Mouse (Mus musculus) myocyte (in vitro differentiated cells): ENCODE measurements around the gene Cd300lb. TPM values are rescaled to one million over a fixed set of nuclear protein-coding genes. Genes with fewer than 3 reads are reported as not detected.
A peak's percentile ranks its signal among the peaks of the same experiment; 100 is the strongest.

Experiments used
- H3K27me3 ChIP-seq: one replicate; pipeline ENCODE4 v1.6.1; 2011; ENCODE audit not compliant: control insufficient read depth, insufficient read depth, insufficient read length
- H3K36me3 ChIP-seq: one replicate; pipeline ENCODE4 v1.6.1; 2011; ENCODE audit not compliant: control insufficient read depth, insufficient read depth
- H3K4me2 ChIP-seq: one replicate; pipeline ENCODE4 v1.6.1; 2011; ENCODE audit warnings: low read depth, control low read depth
- H3K4me3 ChIP-seq: one replicate; pipeline ENCODE4 v1.5.1; 2011; ENCODE audit warnings: mild to moderate bottlenecking, control low read depth, moderate library complexity
- H3K79me2 ChIP-seq: one replicate; pipeline ENCODE4 v1.6.1; 2011; ENCODE audit not compliant: control insufficient read depth, insufficient read depth
- H3ac ChIP-seq: one replicate; pipeline ENCODE4 v1.6.1; 2011; ENCODE audit not compliant: control insufficient read depth, insufficient read length
- CEBPB ChIP-seq: IDR thresholded peaks from 2 replicates; pipeline ENCODE4 v1.6.1; 2011; ENCODE audit warnings: mild to moderate bottlenecking, moderate library complexity; ENCODE audit not compliant: poor library complexity, insufficient read depth, severe bottlenecking
- E2F4 ChIP-seq: IDR thresholded peaks from one replicate; pipeline ENCODE4 v1.6.1; 2011; ENCODE audit warnings: mild to moderate bottlenecking, control low read depth, moderate library complexity; ENCODE audit not compliant: insufficient read depth
- MAX ChIP-seq: IDR thresholded peaks from one replicate; pipeline ENCODE4 v1.6.1; 2011; ENCODE audit warnings: low read depth, mild to moderate bottlenecking, control low read depth
- MYOD1 ChIP-seq, 3 experiments: IDR thresholded peaks; one replicate each; pipeline ENCODE4 v1.6.1; 2011; ENCODE audit warnings: control low read depth in 2 of 3, low read depth in 2 of 3, mild to moderate bottlenecking in 2 of 3, moderate library complexity in 1 of 3; ENCODE audit not compliant: insufficient read length in 2 of 3, control insufficient read depth in 1 of 3
- MYOG ChIP-seq, 3 experiments: IDR thresholded peaks; one replicate each; pipeline ENCODE4 v1.6.1; 2011; ENCODE audit warnings: control low read depth in 2 of 3, low read depth in 2 of 3, mild to moderate bottlenecking in 2 of 3; ENCODE audit not compliant: insufficient read length in 2 of 3, control insufficient read depth in 1 of 3, insufficient read depth in 1 of 3
- POLR2A ChIP-seq: IDR thresholded peaks from one replicate; pipeline ENCODE4 v1.6.1; 2011; ENCODE audit warnings: low read depth, mild to moderate bottlenecking, control low read depth, moderate library complexity; ENCODE audit not compliant: insufficient read length
- POLR2AphosphoS2 ChIP-seq: IDR thresholded peaks from one replicate; pipeline ENCODE4 v1.6.1; 2011; ENCODE audit warnings: low read depth, control low read depth; ENCODE audit not compliant: insufficient read length
- REST ChIP-seq: IDR thresholded peaks from one replicate; pipeline ENCODE4 v1.6.1; 2011; ENCODE audit warnings: mild to moderate bottlenecking, control low read depth, moderate library complexity; ENCODE audit not compliant: insufficient read depth, insufficient read length
- SRF ChIP-seq: IDR thresholded peaks from one replicate; pipeline ENCODE4 v1.6.1; 2011; ENCODE audit warnings: low read depth; ENCODE audit not compliant: control insufficient read depth, insufficient read length
- TCF12 ChIP-seq: IDR thresholded peaks from one replicate; pipeline ENCODE4 v1.6.1; 2011; ENCODE audit warnings: mild to moderate bottlenecking, control low read depth; ENCODE audit not compliant: poor library complexity, insufficient read depth, severe bottlenecking
- TCF3 ChIP-seq: IDR thresholded peaks from one replicate; pipeline ENCODE4 v1.6.1; 2011; ENCODE audit warnings: low read depth, control low read depth; ENCODE audit not compliant: insufficient read length
- USF1 ChIP-seq: IDR thresholded peaks from one replicate; pipeline ENCODE4 v1.6.1; 2011; ENCODE audit warnings: low read depth, mild to moderate bottlenecking, control low read depth, moderate library complexity
- polyA plus RNA-seq: library from polyadenylated mRNA; unstranded; fragments of >200 nt; fragmentation: generic; extraction: Trizol; gene quantifications from one replicate; pipeline ENCODE4 v1.2.1, GENCODE M21; 2012; ENCODE audit warnings: missing spikeins

Gene Cd300lb
- polyA plus RNA-seq, 1 experiment: 0.11 TPM

DNA sequence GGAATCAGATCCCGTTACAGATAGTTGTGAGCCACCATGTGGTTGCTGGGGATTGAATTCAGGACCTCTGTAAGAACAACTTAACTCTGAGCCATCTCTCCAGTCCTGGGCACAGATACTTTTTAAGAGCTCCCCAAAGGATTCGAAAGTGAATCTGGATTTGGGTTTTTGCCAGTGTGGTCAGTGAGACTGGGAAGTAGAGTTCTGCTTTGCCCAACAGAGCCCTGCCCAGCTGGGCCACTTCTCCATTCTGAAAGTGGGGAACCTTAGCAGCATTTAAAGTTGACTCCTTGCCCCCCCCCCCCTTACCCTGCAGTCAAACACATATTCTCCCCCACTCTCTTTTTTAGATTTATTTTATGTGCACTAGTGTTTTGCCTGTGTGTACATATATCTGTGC is 54.5 kb downstream of the Cd300lb start:
- Histone ChIP-seq H3K4me2 (no peak overlapping the region), H3K79me2 (no peaks in the 10 kb centered on the region), H3K36me3 (no peaks in the 10 kb centered on the region), H3K4me3 (no peak overlapping the region), H3ac (no peak overlapping the region), H3K27me3 (no peaks in the 10 kb centered on the region)
- no peak for TF ChIP-seq MAX
- TF ChIP-seq TCF12: no peak
- TF ChIP-seq POLR2AphosphoS2: no peak
- no peak for TF ChIP-seq TCF3
- TF ChIP-seq E2F4: no peak
- no peak for TF ChIP-seq POLR2A
- no peak for TF ChIP-seq USF1
- TF ChIP-seq MYOD1 (IDR thresholded peaks at IDR 0.05; ENCODE audit: control insufficient read depth in 1 of 3, insufficient read length in 2 of 3, low read depth in 2 of 3): no peak
- no peak for TF ChIP-seq SRF
- no peak for TF ChIP-seq MYOG (IDR thresholded peaks at IDR 0.05; ENCODE audit: control insufficient read depth in 1 of 3, insufficient read depth in 1 of 3, insufficient read length in 2 of 3, low read depth in 2 of 3)
- no peak for TF ChIP-seq CEBPB
- no peak for TF ChIP-seq REST

DNA sequence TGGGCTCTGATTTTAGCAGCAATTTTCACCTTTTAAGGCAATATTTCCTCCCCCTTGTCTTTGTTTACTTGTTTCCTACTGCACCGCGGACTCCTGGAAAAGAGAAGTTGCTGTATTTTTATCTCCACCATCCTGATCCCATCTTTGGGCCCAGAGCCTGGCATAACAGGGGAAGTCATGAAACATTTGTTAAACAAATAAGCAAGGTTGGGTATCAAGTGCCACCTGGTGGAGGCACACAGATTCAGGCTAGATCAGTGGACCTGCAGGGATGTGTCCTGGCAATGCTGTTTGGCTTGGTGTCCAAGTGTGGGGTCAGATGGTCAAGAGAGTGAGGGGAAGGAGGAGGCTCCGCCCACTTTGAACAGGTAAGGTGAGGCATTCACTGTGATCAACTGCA is 57.0 kb downstream of the Cd300lb start:
- TF ChIP-seq SRF (no peak), TCF12 (no peak), POLR2AphosphoS2 (no peak), MYOD1 (IDR thresholded peaks at IDR 0.05; ENCODE audit: control insufficient read depth in 1 of 3, insufficient read length in 2 of 3, low read depth in 2 of 3) (no peak), E2F4 (no peak), CEBPB (no peak), POLR2A (no peak), USF1 (no peak), REST (no peak)
- no peak overlapping the region for H3ac ChIP-seq
- no peak overlapping the region for H3K4me3 ChIP-seq
- H3K4me2 ChIP-seq: no peak overlapping the region
- H3K36me3 ChIP-seq: no peaks in the 10 kb centered on the region
- H3K79me2 ChIP-seq: no peaks in the 10 kb centered on the region
- H3K27me3 ChIP-seq: no peaks in the 10 kb centered on the region

DNA sequence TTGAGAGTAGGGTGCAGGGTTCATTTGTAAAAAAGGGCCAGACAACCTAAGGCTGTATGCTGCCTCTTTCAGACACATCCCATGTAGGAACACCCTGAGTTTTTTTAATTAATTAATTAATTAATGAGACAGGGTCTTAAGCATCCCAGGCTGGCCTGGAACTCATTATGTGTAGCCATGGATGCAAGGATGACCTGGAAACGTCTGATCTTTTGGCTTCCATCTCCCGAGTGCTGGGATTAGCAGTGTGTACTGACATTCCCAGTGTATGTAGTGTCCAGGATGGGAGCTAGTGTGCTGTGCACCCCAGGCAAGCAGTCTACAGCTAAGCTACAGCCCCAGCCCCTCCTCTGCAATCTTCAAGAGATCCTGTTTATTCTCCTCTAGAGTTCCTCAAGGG is 57.6 kb downstream of the Cd300lb start:
- TF ChIP-seq REST (no peak), POLR2AphosphoS2 (peak; percentile 31), MAX (no peak)
- Histone ChIP-seq H3ac (no peak overlapping the region), H3K36me3 (no peaks in the 10 kb centered on the region), H3K79me2 (no peaks in the 10 kb centered on the region), H3K27me3 (no peaks in the 10 kb centered on the region), H3K4me3 (no peak overlapping the region), H3K4me2 (no peak overlapping the region)

DNA sequence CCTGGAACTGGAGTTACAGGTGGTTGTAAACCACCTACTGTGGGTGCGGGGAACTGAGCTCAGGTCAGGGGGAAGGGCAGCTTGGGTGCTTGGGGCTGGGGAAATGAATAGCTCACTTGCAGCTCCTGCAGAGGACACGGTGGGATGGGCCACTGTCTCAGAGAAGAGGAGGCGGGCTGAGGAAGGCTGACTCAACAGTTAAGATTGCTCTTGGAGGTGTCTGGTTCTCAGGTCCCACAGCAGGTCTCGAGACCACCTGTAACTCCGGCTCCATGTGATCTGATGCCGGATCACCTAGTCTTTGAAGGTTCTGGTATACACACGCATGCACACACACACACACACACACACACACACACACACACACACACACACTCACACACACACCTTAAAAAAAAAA is 58.0 kb downstream of the Cd300lb start:
- no peak overlapping the region for H3K4me2 ChIP-seq
- no peaks in the 10 kb centered on the region for H3K36me3 ChIP-seq
- no peak overlapping the region for H3ac ChIP-seq
- H3K79me2 ChIP-seq: no peaks in the 10 kb centered on the region
- H3K4me3 ChIP-seq: no peak overlapping the region
- TF ChIP-seq POLR2AphosphoS2 (peak; percentile 66), REST (no peak)
- no peaks in the 10 kb centered on the region for H3K27me3 ChIP-seq

DNA sequence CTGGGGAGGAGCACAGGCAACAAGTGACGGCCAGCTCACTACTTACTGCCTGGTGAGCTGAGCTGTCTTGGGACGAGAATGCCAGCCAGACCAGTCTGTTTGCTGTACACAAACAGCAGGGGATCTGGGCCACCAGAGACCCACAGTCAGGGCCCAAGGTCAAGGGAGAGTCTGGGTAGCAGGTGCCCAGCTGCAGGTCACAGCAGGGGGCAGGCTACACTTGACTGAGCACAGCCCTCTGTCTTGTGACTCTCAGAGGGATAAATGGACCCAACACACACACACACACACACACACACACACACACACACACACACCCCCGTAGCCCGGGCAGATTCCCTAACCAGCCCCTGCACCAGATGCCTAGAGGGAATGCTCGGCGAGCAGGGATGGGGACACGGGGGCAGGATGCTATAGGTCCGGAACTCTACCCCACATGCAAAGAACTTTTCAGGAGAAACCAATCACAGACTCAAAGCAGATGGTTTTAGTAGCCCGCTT is 58.8 kb downstream of the Cd300lb start:
- TF ChIP-seq USF1 (no peak), MYOD1 (IDR thresholded peaks at IDR 0.05; ENCODE audit: control insufficient read depth in 1 of 3, insufficient read length in 2 of 3, low read depth in 2 of 3) (peak in 1 of 3 experiments; percentile 64), TCF12 (no peak), MYOG (IDR thresholded peaks at IDR 0.05; ENCODE audit: control insufficient read depth in 1 of 3, insufficient read depth in 1 of 3, insufficient read length in 2 of 3, low read depth in 2 of 3) (peak in 1 of 3 experiments; percentile 49), MAX (no peak), POLR2AphosphoS2 (no peak), TCF3 (no peak)
- Histone ChIP-seq H3K4me2 (no peak overlapping the region), H3K36me3 (no peaks in the 10 kb centered on the region)

More for the DNA sequence above, 58.8 kb downstream of the Cd300lb start:
- Histone ChIP-seq H3K79me2 (no peaks in the 10 kb centered on the region), H3K4me3 (no peak overlapping the region), H3ac (no peak overlapping the region), H3K27me3 (no peaks in the 10 kb centered on the region)
